Mouse (Mus musculus) cerebellum, postnatal 10 days (tissue): Measurements from ENCODE around the gene Gm21981.

Experiments
- DNase-seq, 2 experiments: peaks; one replicate each; pipeline ENCODE4 v3.0.0; 2021; ENCODE audit warnings: mixed read lengths in 2 of 2

Gene Gm21981

GRCm38 (mm10) chr17:47702548-47703345, 8.5 kb upstream of the Gm21981 start:
- DNase-seq: no peak

- DNase-seq: no peak
Observed at GRCm38 (mm10) chr17:47701793-47702192, 7.5 kb upstream of the Gm21981 start.

GRCm38 (mm10) chr17:47699055-47699454, 4.8 kb upstream of the Gm21981 start:
- DNase-seq: no peak

DNA sequence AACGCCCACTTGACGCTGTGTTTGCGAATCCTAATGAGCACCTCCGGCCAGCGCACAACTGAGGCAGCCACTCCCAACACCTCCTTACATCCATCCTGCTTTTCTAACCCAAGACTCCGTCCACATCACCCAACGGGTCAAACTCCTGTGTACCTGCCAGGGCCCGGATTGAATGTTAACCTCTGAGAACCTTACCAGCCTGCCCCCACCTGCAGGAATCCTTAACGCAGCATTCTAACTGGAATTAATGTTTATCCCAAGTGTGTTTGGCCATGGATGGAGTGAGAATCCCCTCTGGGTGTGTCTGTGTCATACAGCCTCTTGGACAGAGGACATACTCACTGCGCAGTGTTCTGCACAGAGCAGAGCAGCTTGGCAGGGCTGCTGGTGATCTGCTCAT, 3.9 kb upstream of the Gm21981 start:
- no peak for DNase-seq

DNA sequence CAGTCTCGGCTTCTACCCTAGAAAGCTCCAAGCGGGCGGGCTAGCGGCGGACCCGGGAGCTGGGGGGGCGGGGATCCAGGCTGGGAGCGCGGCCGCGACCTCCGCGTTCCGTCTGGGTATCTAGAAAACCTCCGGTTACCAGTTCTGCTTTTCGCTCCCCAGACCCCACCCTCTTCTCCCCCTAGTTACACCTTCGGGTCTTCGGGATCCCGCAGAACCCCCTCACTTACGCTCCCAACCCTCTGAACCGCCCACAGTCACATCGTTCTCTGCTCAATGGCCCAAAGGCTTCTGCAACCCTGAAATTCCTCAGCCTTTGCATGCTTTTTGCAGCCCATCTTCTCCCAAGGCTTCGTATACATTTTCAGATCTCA, 1.1 kb upstream of the Gm21981 start:
- no peak for DNase-seq

- peak; percentile 99 for DNase-seq
Observed at GRCm38 (mm10) chr17:47694503-47695336, 465 bp upstream of the Gm21981 start, which contains the start of gene Prickle4. Gene Prickle4, minus strand, starts transcription at chr17:47694736.

- no peak for DNase-seq
Observed at GRCm38 (mm10) chr17:47693671-47694441, 399 bp downstream of the Gm21981 start.

- DNase-seq: no peak
Observed at GRCm38 (mm10) chr17:47691650-47692049, 2.6 kb downstream of the Gm21981 start.

DNA sequence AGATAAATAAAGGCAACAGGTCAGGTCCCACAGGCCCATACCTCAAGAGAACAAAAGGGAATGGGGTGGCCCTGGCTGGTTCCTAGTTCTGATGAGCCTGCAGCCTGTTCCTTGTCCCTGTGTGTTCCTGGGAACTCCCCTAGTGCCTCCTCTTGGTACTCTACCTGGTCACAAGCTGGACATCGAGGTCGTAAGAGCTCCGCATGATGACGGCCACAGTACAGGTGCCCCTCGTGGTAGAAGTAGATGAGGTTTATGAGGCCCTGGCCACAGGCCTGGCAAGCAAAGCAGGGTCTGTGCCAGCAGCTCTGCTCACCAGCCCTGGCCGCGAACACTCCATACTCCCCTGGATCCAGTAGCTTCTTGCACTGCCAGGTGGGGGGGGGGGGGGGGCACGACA, 4.4 kb downstream of the Gm21981 start:
- DNase-seq: peak; percentile 28 to 34

- peak; percentile 87 to 89 for DNase-seq
Observed at GRCm38 (mm10) chr17:47688608-47689575, 5.4 kb downstream of the Gm21981 start, which contains the start of gene Frs3. Gene Frs3, plus strand, starts transcription at chr17:47689030.

- DNase-seq: no peak
Observed at GRCm38 (mm10) chr17:47688344-47688607, 6.0 kb downstream of the Gm21981 start, which contains the start of gene Tomm6. Gene Tomm6, minus strand, starts transcription at chr17:47688386.

- DNase-seq: peak; percentile 97 to 98
Observed at GRCm38 (mm10) chr17:47687409-47688343, 6.6 kb downstream of the Gm21981 start.

- DNase-seq: no peak
Observed at GRCm38 (mm10) chr17:47682836-47683235, 11.4 kb downstream of the Gm21981 start.

DNA sequence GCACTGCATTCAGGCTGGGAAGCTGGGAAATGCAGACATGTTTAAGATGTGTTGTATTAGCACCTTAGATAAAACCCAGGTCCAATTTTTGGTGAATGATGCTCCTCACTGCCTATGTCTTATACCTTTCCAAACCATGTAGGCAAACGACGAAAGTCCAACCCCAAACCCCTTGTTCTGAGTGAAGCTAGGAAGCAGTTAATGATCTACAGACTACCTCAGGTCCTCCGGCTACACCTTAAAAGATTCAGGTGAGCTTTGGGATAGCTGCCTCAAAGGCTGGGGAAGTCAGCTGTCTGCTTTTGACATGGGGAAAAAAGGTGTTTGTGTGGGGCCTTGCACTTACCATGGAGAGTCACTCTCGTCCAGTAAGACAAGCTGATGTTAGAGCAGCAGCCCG, 15.6 kb downstream of the Gm21981 start:
- DNase-seq: no peak

DNA sequence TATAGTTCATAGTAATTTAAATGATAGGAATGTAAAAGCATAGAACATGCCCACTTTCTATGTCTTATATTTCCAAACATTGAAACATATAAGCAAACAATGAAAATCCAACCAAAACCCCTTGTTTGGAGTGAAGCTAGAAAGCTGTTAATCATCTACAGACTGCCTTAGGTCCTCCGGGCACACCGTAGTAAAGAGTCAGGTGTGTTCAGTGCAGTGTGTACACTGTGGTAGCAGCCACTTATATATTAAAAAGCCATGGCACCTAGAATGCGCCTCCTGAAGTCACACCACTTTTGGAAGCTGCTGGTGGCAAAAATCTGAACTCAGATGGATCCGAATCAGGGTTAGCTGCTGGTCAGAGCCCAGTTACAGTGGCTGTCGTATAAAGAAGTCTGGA, 16.0 kb downstream of the Gm21981 start:
- DNase-seq: no peak

GRCm38 (mm10) chr17:47676581-47676980, 17.7 kb downstream of the Gm21981 start:
- peak; percentile 83 to 88 for DNase-seq

DNA sequence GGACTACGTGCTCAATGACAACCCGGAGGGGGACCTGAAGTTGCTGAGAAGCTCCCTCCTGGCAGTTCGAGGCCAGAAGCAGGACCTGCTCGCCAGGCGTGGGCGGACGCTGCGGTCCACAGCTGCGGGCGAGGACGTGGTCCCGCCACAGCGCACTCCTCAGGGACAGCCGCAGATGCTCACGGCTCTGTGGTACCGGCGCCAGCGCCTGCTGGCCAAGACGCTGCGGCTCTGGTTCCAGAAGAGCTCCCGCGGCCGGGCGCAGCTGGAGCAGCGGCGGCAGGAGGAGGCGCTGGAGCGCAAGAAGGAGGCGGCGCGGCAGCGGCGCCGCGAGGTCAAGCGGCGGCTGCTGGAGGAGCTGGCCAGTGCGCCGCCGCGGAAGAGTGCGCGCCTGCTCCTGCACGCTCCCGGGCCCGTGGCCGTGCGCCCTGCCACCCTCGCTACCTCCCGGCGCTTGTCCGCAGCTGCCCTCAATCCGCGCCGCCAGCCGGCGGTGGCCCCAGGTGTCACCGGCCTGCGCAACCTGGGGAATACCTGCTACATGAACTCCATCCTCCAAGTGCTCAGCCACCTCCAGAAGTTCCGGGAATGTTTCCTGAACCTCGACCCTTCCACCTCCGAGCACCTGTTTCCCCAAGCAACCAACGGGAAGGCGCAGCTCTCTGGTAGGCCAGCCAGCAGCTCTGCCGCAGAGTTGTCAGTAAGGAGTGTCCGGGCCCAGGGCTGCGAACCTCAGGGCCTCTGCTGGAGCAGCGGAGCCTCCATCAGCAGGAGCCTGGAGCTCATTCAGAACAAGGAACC, 21.7 kb downstream of the Gm21981 start:
- peak; percentile 44 to 56 for DNase-seq

- DNase-seq: peak in 1 of 2 experiments; percentile 21
Observed at GRCm38 (mm10) chr17:47671988-47672310, 22.3 kb downstream of the Gm21981 start.

- DNase-seq: no peak
Observed at GRCm38 (mm10) chr17:47669166-47669565, 25.1 kb downstream of the Gm21981 start.

DNA sequence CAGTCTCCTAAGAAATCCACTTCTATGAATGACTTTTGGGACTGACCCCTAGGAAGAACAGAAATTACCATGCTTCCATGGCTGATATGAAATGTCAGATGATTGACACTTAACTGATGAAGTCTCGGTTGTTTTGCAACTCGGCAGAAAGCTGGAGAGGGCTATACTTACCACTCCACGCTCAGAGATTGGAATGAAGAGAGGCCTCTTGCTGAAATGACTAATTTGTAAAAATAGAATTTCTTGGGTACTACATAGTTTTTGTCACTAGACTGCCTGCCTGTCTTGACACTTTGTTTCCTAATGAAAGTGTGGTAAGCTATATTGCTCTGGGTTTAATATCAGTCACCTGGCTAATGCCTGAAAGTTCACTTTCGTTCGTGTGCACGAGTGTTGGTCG, 29.8 kb downstream of the Gm21981 start:
- DNase-seq: no peak
